In genomic region chr12:117932026-117932425, GRCm38 (mm10) we compare ENCODE assay signal across 29 mouse cellular contexts.
A peak's percentile ranks its signal among the peaks of the same experiment; 100 is the strongest.
DNase-seq lines count a peak whose midpoint lies in the region; ATAC-seq lines count a peak whose summit lies in the region.
"Had no signal": no experiment of that assay in that cellular context is flagged by ENCODE, and none has a peak within 500 bp of the region (broad histone marks: within the 10 kb centered on the region; RNA-seq: fewer than 3 reads in every experiment).

No protein-coding gene starts in this region.

- DNase-seq in R1 (ENCODE audit: low read depth, low spot score), result peak; percentile 10
- DNase-seq in induced T-regulatory cell, adult 2 months (ENCODE audit: low read depth), result peak; percentile 26
- DNase-seq in embryo, embryonic 11 days, result no peak
- DNase-seq: cerebellum, adult 18-20 months; cerebellum, postnatal 10 days; forebrain, postnatal 0 days; gastrocnemius, postnatal 10 days; heart, postnatal 10 days; kidney, adult 8-10 months; layer of hippocampus, postnatal 36 days; left cerebral cortex, postnatal 4 days; lung, embryonic 14.5 days; lung, postnatal 14 days; right cerebral cortex, postnatal 25 days; spleen, adult 18-20 months; thymus, adult 2 months; thymus, postnatal 4 days had no signal

- 29% methylated on average over 1 of the region's 1 CpGs for WGBS in liver, embryonic 16.5 days (ENCODE audit: insufficient replicate concordance)
- WGBS in stomach, embryonic 15.5 days, result 47% methylated on average over 1 of the region's 1 CpGs
- 84% methylated on average over 1 of the region's 1 CpGs for whole genome bisulfite sequencing in neural tube, embryonic 15.5 days

- no peaks in the 10 kb centered on the region for H3K27me3 ChIP-seq in liver, embryonic 16.5 days (ENCODE audit: control insufficient read depth, insufficient read depth, low read depth, low read length)
- no peaks in the 10 kb centered on the region for H3K27me3 ChIP-seq in stomach, embryonic 15.5 days (replicated peaks)
- H3K27me3 ChIP-seq in neural tube, embryonic 15.5 days (replicated peaks), result no peaks in the 10 kb centered on the region
- H3K27me3 ChIP-seq: heart, embryonic 13.5 days; intestine, embryonic 15.5 days; midbrain, embryonic 13.5 days had no signal

- H3K4me3 ChIP-seq in liver, embryonic 16.5 days (ENCODE audit: low read depth, low read length), result no peak overlapping the region
- H3K4me3 ChIP-seq in stomach, embryonic 15.5 days (replicated peaks), result no peak overlapping the region
- no peak overlapping the region for H3K4me3 ChIP-seq in neural tube, embryonic 15.5 days (replicated peaks)
- H3K4me3 ChIP-seq: erythroblast, embryonic 14.5 days; heart, embryonic 13.5 days; hindbrain, embryonic 10.5 days; intestine, embryonic 15.5 days; megakaryocyte, embryonic 14.5 days; midbrain, embryonic 13.5 days had no signal

- no peaks in the 10 kb centered on the region for H3K4me1 ChIP-seq in liver, embryonic 16.5 days (ENCODE audit: control insufficient read depth, low read depth, low read length)
- no peaks in the 10 kb centered on the region for H3K4me1 ChIP-seq in stomach, embryonic 15.5 days
- no peaks in the 10 kb centered on the region; the same call in 1 of the 2 replicates for H3K4me1 ChIP-seq in neural tube, embryonic 15.5 days
- H3K4me1 ChIP-seq: heart, embryonic 13.5 days; hindbrain, embryonic 10.5 days; intestine, embryonic 15.5 days; megakaryocyte, embryonic 14.5 days; midbrain, embryonic 13.5 days had no signal

- no peak overlapping the region for H3K9ac ChIP-seq in liver, embryonic 16.5 days (ENCODE audit: low read depth, low read length)
- no peak overlapping the region for H3K9ac ChIP-seq in stomach, embryonic 15.5 days
- no peak overlapping the region for H3K9ac ChIP-seq in neural tube, embryonic 15.5 days (replicated peaks)
- H3K9ac ChIP-seq: forebrain, postnatal 0 days; heart, embryonic 13.5 days; intestine, embryonic 15.5 days; lung, embryonic 14.5 days; midbrain, embryonic 13.5 days had no signal

- H3K27ac ChIP-seq in liver, embryonic 16.5 days (ENCODE audit: low read length), result no peak overlapping the region
- H3K27ac ChIP-seq in stomach, embryonic 15.5 days, result 0 out of 2 replicates have a peak overlapping the region, but pooled peaks have one; percentile 13
- no peak overlapping the region for H3K27ac ChIP-seq in neural tube, embryonic 15.5 days (replicated peaks)
- H3K27ac ChIP-seq: heart, embryonic 13.5 days; hindbrain, embryonic 10.5 days; intestine, embryonic 15.5 days; kidney, postnatal 0 days; midbrain, embryonic 13.5 days had no signal

- no peaks in the 10 kb centered on the region for H3K9me3 ChIP-seq in liver, embryonic 16.5 days (replicated peaks; ENCODE audit: control insufficient read depth, low read length)
- no peaks in the 10 kb centered on the region for H3K9me3 ChIP-seq in stomach, embryonic 15.5 days
- no peaks in the 10 kb centered on the region for H3K9me3 ChIP-seq in neural tube, embryonic 15.5 days (replicated peaks)
- H3K9me3 ChIP-seq: heart, embryonic 13.5 days; hindbrain, embryonic 10.5 days; intestine, embryonic 15.5 days; megakaryocyte, embryonic 14.5 days; midbrain, embryonic 13.5 days had no signal

- peak; percentile 53 for ATAC-seq in liver, embryonic 16.5 days (ENCODE audit: low read depth)
- no peak for ATAC-seq in stomach, embryonic 15.5 days (ENCODE audit: insufficient read depth, low FRiP score, low read depth)
- no peak for ATAC-seq in megakaryocyte, adult 5-6 weeks (ENCODE audit: poor library complexity, severe bottlenecking)
- no peak for ATAC-seq in neural tube, embryonic 15.5 days (ENCODE audit: low FRiP score)
- ATAC-seq: forebrain, postnatal 0 days; hindbrain, embryonic 16.5 days; intestine, embryonic 15.5 days; midbrain, embryonic 13.5 days had no signal

- H3K4me2 ChIP-seq in liver, embryonic 16.5 days (ENCODE audit: low read depth, low read length), result no peak overlapping the region
- no peak overlapping the region for H3K4me2 ChIP-seq in stomach, embryonic 15.5 days
- no peak overlapping the region for H3K4me2 ChIP-seq in neural tube, embryonic 15.5 days
- H3K4me2 ChIP-seq: heart, embryonic 13.5 days; intestine, embryonic 15.5 days; lung, embryonic 14.5 days; midbrain, embryonic 13.5 days had no signal

- no peaks in the 10 kb centered on the region for H3K36me3 ChIP-seq in liver, embryonic 16.5 days (ENCODE audit: control insufficient read depth, insufficient read depth)
- no peaks in the 10 kb centered on the region for H3K36me3 ChIP-seq in stomach, embryonic 15.5 days
- no peaks in the 10 kb centered on the region for H3K36me3 ChIP-seq in neural tube, embryonic 15.5 days
- H3K36me3 ChIP-seq: heart, embryonic 13.5 days; hindbrain, embryonic 10.5 days; intestine, embryonic 15.5 days; midbrain, embryonic 13.5 days had no signal
